Mouse (Mus musculus): Measurements from ENCODE around the gene Sult5a1. TPM values are rescaled to one million over a fixed set of nuclear protein-coding genes. Genes with fewer than 3 reads are reported as not detected.

The Sult5a1 gene
- polyA plus RNA-seq, 1 experiment from 2014 or later = 12.1 TPM

GRCm38 (mm10) chr8:123132953-123133352, 25.2 kb downstream of the Sult5a1 start:
- Histone ChIP-seq H3K4me3 (replicated peaks) (no peak overlapping the region), H3K27me3 (replicated peaks) (no peaks in the 10 kb centered on the region), H3K4me2 (replicated peaks) (no peak overlapping the region), H3K4me1 (replicated peaks) (peaks cover 8% of the 10 kb centered on the region; the same call in 1 of the 2 replicates), H3K27ac (no peak overlapping the region), H3K9ac (no peak overlapping the region), H3K36me3 (no peaks in the 10 kb centered on the region), H3K9me3 (no peaks in the 10 kb centered on the region)
- WGBS = 98% methylated on average over 2 of the region's 2 CpGs
- no peak for ATAC-seq

- WGBS = 52% methylated on average over 9 of the region's 9 CpGs
- Histone ChIP-seq H3K9ac (no peak overlapping the region), H3K4me1 (replicated peaks) (no peaks in the 10 kb centered on the region; the same call in 1 of the 2 replicates), H3K36me3 (no peaks in the 10 kb centered on the region), H3K4me2 (replicated peaks) (no peak overlapping the region), H3K9me3 (no peaks in the 10 kb centered on the region), H3K27ac (no peak overlapping the region), H3K4me3 (replicated peaks) (no peak overlapping the region), H3K27me3 (replicated peaks) (no peaks in the 10 kb centered on the region)
- no peak for ATAC-seq
Measured at GRCm38 (mm10) chr8:123131041-123131440, 27.1 kb downstream of the Sult5a1 start.

GRCm38 (mm10) chr8:123126193-123126816, 31.8 kb downstream of the Sult5a1 start:
- H3K27ac ChIP-seq = no peak overlapping the region
- H3K27me3 ChIP-seq (replicated peaks) = no peaks in the 10 kb centered on the region
- ATAC-seq = peak; percentile 90
- no peak overlapping the region for H3K9ac ChIP-seq
- no peaks in the 10 kb centered on the region for H3K36me3 ChIP-seq
- H3K4me1 ChIP-seq (replicated peaks) = no peaks in the 10 kb centered on the region; the same call in 1 of the 2 replicates
- 8% methylated on average over 19 of the region's 19 CpGs for WGBS
- peak overlapping the region; percentile 46 for H3K4me2 ChIP-seq (replicated peaks)
- H3K9me3 ChIP-seq = no peaks in the 10 kb centered on the region
- H3K4me3 ChIP-seq (replicated peaks) = 0 out of 2 replicates have a peak overlapping the region, but pooled peaks have one; percentile 3

- peaks cover 22% of the 10 kb centered on the region for H3K27me3 ChIP-seq (replicated peaks)
- H3K9ac ChIP-seq = no peak overlapping the region
- peaks cover 2% of the 10 kb centered on the region for H3K4me1 ChIP-seq (replicated peaks)
- WGBS = 81% methylated on average over 5 of the region's 5 CpGs
- no peaks in the 10 kb centered on the region for H3K36me3 ChIP-seq
- H3K4me2 ChIP-seq (replicated peaks) = no peak overlapping the region
- no peak overlapping the region for H3K27ac ChIP-seq
- H3K4me3 ChIP-seq (replicated peaks) = no peak overlapping the region
- no peak for ATAC-seq
- H3K9me3 ChIP-seq = no peaks in the 10 kb centered on the region
Measured at GRCm38 (mm10) chr8:123122670-123123069, 35.4 kb downstream of the Sult5a1 start.

- Histone ChIP-seq H3K36me3 (no peaks in the 10 kb centered on the region), H3K4me1 (replicated peaks) (peaks cover 8% of the 10 kb centered on the region), H3K9me3 (no peaks in the 10 kb centered on the region), H3K27ac (no peak overlapping the region), H3K9ac (no peak overlapping the region), H3K4me2 (replicated peaks) (no peak overlapping the region), H3K27me3 (replicated peaks) (peaks cover 28% of the 10 kb centered on the region), H3K4me3 (replicated peaks) (no peak overlapping the region)
- no peak for ATAC-seq
- 35% methylated on average over 9 of the region's 9 CpGs for WGBS
Measured at GRCm38 (mm10) chr8:123122059-123122458, 36.1 kb downstream of the Sult5a1 start.

GRCm38 (mm10) chr8:123117744-123118143, 40.4 kb downstream of the Sult5a1 start:
- H3K36me3 ChIP-seq = no peaks in the 10 kb centered on the region
- ATAC-seq = no peak
- peaks cover 42% of the 10 kb centered on the region for H3K27me3 ChIP-seq (replicated peaks)
- peak overlapping the region; percentile 47 for H3K4me3 ChIP-seq (replicated peaks)
- 3% methylated on average over 17 of the region's 17 CpGs for WGBS
- no peaks in the 10 kb centered on the region for H3K9me3 ChIP-seq
- H3K4me2 ChIP-seq (replicated peaks) = peak overlapping the region; percentile 96
- H3K9ac ChIP-seq = peak overlapping the region; percentile 42; the same call in 1 of the 2 replicates
- H3K4me1 ChIP-seq (replicated peaks) = peaks cover 10% of the 10 kb centered on the region; the same call in 1 of the 2 replicates
- H3K27ac ChIP-seq = no peak overlapping the region

GRCm38 (mm10) chr8:123117127-123117731, 40.9 kb downstream of the Sult5a1 start, which contains the start of gene Cpne7:
TSS of gene Cpne7 (plus strand) at chr8:123117374.
- WGBS = under 1% methylated on average over 51 of the region's 51 CpGs
- ATAC-seq = peak; percentile 67

GRCm38 (mm10) chr8:123114644-123115043, 43.5 kb downstream of the Sult5a1 start:
- no peaks in the 10 kb centered on the region for H3K9me3 ChIP-seq
- WGBS = 37% methylated on average over 3 of the region's 3 CpGs
- H3K27ac ChIP-seq = no peak overlapping the region
- H3K9ac ChIP-seq = no peak overlapping the region
- H3K4me1 ChIP-seq (replicated peaks) = peaks cover 10% of the 10 kb centered on the region; the same call in 1 of the 2 replicates
- ATAC-seq = no peak
- H3K36me3 ChIP-seq = no peaks in the 10 kb centered on the region
- H3K27me3 ChIP-seq (replicated peaks) = peaks cover 40% of the 10 kb centered on the region
- H3K4me2 ChIP-seq (replicated peaks) = no peak overlapping the region
- no peak overlapping the region for H3K4me3 ChIP-seq (replicated peaks)

More at GRCm38 (mm10) chr8:123117127-123117731, 40.9 kb downstream of the Sult5a1 start, which contains the start of gene Cpne7:
- Histone ChIP-seq H3K4me2 (replicated peaks) (peak within 1 kb of the TSS; percentile 96), H3K9ac (peak within 1 kb of the TSS; percentile 42; the same call in 1 of the 2 replicates), H3K27ac (no peak within 1 kb of the TSS), H3K4me3 (replicated peaks) (peak within 1 kb of the TSS; percentile 47), H3K27me3 (replicated peaks) (peaks cover 42% of the 10 kb centered on the region), H3K36me3 (no peaks in the 10 kb centered on the region), H3K4me1 (replicated peaks) (peaks cover 10% of the 10 kb centered on the region; the same call in 1 of the 2 replicates), H3K9me3 (no peaks in the 10 kb centered on the region)

- Histone ChIP-seq H3K9me3 (no peaks in the 10 kb centered on the region), H3K4me1 (replicated peaks) (peaks cover 10% of the 10 kb centered on the region; the same call in 1 of the 2 replicates), H3K9ac (no peak overlapping the region), H3K4me2 (replicated peaks) (no peak overlapping the region), H3K27ac (no peak overlapping the region), H3K4me3 (replicated peaks) (no peak overlapping the region), H3K36me3 (no peaks in the 10 kb centered on the region), H3K27me3 (replicated peaks) (peaks cover 34% of the 10 kb centered on the region)
- WGBS = 46% methylated on average over 2 of the region's 2 CpGs
- ATAC-seq = no peak
Measured at GRCm38 (mm10) chr8:123113908-123114469, 44.1 kb downstream of the Sult5a1 start.

- Histone ChIP-seq H3K4me3 (replicated peaks) (no peak overlapping the region), H3K36me3 (no peaks in the 10 kb centered on the region), H3K9me3 (no peaks in the 10 kb centered on the region), H3K4me2 (replicated peaks) (no peak overlapping the region), H3K4me1 (replicated peaks) (peaks cover 10% of the 10 kb centered on the region; the same call in 1 of the 2 replicates), H3K9ac (no peak overlapping the region), H3K27me3 (replicated peaks) (peaks cover 23% of the 10 kb centered on the region), H3K27ac (no peak overlapping the region)
- ATAC-seq = no peak
- WGBS = 83% methylated on average over 9 of the region's 9 CpGs
Measured at GRCm38 (mm10) chr8:123112892-123113291, 45.2 kb downstream of the Sult5a1 start.

- Histone ChIP-seq H3K27ac (no peak overlapping the region), H3K4me2 (replicated peaks) (no peak overlapping the region), H3K27me3 (replicated peaks) (peaks cover 1% of the 10 kb centered on the region), H3K36me3 (peaks cover under 1% of the 10 kb centered on the region; the same call in 1 of the 2 replicates), H3K9ac (no peak overlapping the region), H3K4me1 (replicated peaks) (no peaks in the 10 kb centered on the region), H3K9me3 (no peaks in the 10 kb centered on the region), H3K4me3 (replicated peaks) (no peak overlapping the region)
- peak; percentile 81 for ATAC-seq
- WGBS = 16% methylated on average over 4 of the region's 4 CpGs
Measured at GRCm38 (mm10) chr8:123110649-123111048, 47.5 kb downstream of the Sult5a1 start.

- peaks cover 2% of the 10 kb centered on the region; the same call in 1 of the 2 replicates for H3K4me1 ChIP-seq (replicated peaks)
- H3K27ac ChIP-seq = no peak overlapping the region
- no peak overlapping the region for H3K9ac ChIP-seq
- no peak overlapping the region for H3K4me3 ChIP-seq (replicated peaks)
- no peak overlapping the region for H3K4me2 ChIP-seq (replicated peaks)
- peaks cover 13% of the 10 kb centered on the region for H3K36me3 ChIP-seq
- WGBS = 76% methylated on average over 5 of the region's 5 CpGs
- no peaks in the 10 kb centered on the region for H3K9me3 ChIP-seq
- no peaks in the 10 kb centered on the region for H3K27me3 ChIP-seq (replicated peaks)
- no peak for ATAC-seq
Measured at GRCm38 (mm10) chr8:123108953-123109352, 49.2 kb downstream of the Sult5a1 start.
